Mouse (Mus musculus): ENCODE results near the gene Rdh1.
"Not testable (repeated sequence)": the region's sequence is repeated elsewhere in the genome, so short reads cannot be mapped to it uniquely, and the experiment has no call there.

Rdh1 gene

DNA sequence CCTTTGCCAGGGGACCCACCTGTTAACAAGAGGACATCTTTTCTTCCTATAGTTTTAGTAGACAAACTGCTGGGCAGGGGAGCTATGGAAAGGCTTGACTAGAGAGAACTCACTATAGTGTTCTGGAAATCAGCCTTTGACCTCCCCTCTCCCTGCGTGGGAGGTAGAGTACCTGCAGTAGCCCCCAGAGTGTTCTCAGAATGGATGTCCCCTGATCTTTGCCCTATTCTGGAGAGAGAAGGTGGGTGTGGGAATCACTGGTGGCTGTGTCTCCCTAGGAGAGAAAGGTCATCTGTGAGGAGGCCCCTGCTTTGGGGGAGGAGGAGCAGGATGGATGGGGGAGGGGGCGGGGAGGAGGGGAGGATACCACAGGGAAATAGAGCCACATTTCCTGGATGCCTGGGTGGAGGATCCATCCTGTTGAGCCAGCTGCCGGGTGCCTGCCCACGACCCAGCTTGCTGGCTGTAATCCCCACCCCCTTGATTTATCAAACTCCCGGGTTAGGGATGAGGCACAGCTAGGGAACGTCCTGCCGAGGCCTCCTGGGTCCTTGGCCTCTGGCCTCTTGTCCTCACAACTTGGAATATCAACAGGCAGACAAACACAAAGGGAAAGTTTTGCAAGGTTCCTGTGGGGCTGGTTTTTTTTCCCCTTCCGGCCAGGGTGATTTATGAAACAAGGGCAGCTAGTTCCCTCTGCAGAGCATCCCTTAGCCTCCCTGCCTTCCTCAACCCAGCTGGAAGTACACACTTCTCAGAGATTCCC lies 10.5 kb upstream of the Rdh1 start:
- no peak for DNase-seq (ENCODE audit: low spot score in 2 of 2)

DNA sequence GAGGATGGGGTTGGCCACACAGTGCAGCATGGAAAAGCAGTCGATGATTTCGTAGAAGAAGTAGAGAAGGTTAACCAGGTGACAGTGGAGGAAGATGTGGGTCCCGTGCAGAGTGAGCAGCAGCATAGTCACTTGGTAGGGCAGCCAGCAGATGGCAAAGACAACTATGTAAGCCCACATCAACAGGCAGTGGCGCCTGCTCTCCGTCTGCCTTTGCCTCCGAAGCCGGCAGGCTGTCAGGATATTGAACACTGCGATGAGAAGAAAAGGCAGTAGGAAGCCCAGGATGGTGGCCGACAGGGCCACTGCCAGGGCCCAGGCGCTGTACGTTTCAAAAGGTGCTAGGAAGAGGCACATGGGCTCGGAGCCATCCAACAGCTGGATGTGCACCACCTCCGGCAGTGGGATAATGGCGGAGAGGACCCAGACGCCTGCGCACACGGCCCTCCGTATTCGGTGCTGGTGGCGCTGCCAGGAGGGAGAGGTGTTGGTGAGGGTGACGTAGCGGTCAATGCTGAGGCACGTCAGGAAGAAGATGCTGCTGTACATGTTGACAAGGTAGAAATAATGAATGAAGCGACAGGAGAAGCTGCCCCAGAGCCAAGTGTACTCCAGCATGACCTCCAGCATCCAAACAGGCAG lies 9.3 kb upstream of the Rdh1 start:
- DNase-seq (ENCODE audit: low spot score in 2 of 2) = no peak

DNA sequence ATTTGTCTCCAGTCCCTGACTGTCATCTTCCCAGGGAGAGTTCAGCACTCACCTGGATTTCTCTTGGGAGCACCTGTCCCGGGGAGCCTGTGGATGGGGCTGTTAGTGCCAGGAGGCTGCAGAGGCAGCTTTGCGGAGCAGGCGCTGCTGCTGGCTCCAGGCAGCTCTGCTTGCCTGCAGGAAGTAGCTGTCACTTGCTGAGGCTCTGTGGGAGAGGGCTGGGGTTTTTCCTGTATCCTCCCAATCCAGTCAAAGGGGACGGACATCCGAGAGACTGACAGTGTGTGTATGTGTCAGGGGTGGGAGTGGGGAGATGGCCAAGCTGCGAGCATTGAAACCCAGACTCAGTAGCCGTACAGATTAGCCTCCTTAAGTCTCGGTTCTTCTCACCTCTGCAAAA lies 8.0 kb upstream of the Rdh1 start, which contains the start of gene Gpr182:
Gene Gpr182, minus strand, starts transcription at position 185 of the 400 bp plus-strand sequence.
- no peak for DNase-seq (ENCODE audit: low spot score in 2 of 2)

DNA sequence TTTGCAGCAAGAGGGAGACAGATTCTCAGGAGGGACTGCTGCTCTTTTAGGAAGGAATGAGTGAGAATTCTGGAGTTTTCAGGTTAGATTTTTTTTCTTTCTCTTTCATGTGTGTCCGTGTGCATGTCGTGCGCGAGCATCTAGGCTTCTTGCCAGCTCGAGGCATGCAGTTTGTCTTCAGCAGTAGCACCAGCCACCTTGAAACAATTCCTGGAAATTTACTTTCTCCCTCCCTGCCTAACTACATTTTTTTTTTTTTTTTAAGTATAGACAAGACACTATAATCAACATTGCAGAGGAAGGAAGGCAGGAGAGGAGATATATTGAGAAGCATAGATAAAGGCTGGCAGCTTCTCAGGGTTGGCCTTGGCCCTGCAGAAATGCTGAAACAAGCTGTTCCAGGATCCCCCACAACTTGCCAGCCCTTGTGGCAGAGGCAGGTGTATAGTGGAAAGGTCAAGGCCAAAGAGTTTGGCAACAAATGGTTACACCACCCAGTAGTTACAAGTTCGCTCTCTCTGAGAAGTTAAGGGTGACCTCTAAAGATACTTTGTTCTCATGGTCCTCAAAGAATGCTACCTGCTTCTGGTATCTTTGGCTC lies 4.9 kb upstream of the Rdh1 start:
- no peak for DNase-seq (ENCODE audit: low spot score in 2 of 2)

DNA sequence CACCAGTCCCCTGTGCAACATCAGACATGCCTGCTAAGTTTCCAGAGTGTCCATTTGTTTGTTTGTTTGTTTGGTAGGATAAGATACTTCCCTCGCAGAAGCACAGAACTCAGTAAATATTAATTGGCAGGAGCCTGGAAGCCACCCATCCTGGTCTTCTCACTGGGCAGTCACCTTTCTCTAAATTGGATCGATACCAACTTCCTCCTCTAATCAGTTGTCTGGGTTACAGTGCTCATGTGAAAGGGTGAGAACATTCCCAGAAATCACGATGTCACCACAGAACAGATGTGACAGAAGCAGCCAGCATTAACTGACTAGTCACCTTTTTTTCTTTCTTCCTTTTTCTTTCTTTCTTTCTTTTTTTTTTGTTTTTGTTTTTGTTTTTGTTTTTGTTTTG lies 4.3 kb upstream of the Rdh1 start:
- peak in 1 of 2 experiments; percentile 38 for DNase-seq (ENCODE audit: low spot score in 2 of 2)

DNA sequence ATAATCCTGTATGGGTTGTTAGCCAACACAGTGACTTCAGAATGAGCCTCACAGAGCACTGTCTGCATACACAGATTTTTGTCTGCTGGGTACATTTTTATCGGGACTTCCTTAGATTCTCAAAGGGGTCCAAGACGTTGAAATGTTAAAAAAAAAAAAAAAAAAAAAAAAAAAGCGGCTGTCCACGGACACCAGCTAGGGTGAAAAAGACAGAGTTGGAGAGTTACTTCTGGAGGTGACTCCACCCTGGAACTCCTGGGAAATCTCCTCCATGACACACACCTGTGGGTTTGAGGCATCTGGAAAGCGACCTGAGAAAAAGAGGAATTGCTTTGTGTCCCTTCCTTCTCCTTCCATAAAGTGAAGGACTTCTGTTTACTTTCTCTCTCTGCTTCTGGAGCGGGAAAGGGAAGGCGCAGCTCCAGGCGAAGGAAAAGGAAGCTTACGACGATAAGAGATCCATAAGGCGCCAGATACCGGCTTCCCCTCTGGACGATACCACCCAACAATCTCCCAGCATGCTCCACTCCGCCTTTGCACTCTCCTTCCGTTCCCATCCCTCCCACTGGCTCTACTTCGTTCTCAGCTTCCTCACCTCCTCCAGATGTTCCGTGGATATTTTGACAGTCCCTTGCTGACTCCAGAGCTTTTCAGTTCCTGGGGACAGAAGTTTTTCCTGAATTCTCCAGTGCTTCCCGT lies 3.6 kb upstream of the Rdh1 start:
- peak in 1 of 2 experiments; percentile 50 for DNase-seq (ENCODE audit: low spot score in 2 of 2)

DNA sequence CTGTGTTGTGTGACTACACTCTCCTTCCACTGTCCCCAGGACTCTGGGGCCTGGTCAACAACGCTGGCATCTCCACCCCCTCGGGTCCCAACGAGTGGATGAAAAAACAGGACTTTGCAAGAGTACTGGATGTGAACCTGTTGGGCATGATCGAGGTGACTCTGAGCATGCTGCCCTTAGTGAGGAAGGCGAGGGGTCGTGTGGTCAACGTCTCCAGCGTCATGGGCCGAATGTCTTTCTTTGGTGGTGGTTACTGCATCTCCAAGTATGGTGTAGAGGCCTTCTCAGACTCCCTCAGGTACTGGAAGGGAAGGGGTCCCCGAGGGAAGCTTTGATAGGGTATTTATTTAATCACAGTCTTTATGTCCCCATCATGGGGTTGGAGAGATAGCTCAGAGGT lies 3.4 kb downstream of the Rdh1 start:
- DNase-seq (ENCODE audit: low spot score in 2 of 2) = peak in 1 of 2 experiments; percentile 45

DNA sequence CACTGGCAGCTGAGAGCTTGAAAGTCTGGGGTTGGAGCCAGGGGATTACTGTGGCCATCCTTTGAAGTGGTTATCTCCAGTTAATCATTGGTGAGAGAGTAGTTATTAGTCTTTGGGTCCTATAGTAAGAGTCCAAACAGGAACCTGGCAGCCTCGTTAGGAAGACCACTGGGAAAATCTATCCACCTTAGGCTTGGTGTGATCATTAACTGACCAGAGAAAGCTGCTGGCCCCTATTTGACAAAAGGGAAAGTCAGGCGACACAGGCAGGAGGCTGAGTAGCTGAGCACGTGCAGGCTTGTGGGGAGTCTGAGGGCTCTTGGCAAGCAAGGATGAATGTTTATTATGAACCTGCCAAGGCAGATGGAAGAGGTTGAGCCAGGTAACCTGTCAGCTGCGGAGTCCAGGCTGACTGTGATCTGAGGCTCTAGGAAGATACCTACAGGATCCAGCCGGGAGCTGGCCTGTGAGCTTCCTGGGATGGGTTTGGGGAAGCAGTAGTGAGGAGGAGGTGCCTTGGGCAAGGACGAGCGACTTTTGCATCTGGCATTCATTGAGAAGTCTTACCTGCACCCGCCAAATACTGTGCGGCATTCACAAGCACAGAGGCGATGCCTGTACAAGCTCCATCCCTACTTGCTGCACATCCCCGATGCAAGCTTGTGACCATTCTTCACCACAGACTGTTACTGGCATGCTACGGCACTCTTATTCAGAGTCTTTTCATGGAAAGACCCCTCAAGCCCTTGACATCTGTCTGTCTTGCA lies 4.6 kb downstream of the Rdh1 start:
- peak in 1 of 2 experiments; percentile 47 for DNase-seq (ENCODE audit: low spot score in 2 of 2)

DNA sequence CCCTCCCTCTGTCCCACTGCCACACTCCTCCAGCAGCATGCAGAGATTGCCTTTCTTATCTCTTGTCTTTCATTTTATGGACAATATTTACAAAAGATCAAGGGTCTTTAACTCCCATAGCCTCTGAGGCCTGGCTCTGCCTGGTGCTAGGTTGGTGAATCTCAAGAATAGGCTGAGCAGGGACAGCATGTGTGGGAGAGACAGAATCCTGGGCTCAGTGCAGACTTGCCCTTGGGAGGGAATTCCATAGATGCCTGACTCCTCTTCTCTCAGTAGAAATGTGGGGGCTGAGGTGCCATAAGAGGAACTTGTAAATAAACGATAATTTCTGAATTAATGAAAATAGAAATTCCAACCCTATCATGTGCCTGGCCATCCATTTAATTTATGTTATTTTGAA lies 7.0 kb downstream of the Rdh1 start:
- DNase-seq (ENCODE audit: low spot score in 2 of 2) = peak in 1 of 2 experiments; percentile 25

DNA sequence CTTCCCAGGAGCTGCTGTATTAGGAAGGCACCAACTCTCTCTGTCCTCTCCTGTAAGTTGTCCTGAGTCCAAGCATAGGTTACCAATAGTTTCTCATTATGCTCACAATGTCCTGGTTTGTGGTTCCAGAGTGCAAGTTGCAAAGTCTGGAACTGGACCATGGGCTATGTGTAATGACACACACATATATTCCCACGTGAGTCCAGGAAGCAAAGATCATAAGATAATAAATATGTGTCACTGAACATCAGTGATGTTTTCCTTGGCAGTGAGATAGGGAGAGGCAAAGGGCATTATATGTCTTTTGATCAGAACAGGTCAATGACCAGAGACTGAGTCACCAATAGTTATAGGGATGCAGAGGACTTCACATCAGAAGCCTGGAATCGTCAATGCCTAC lies 16.5 kb downstream of the Rdh1 start, which contains the start of gene Rdh9:
Gene Rdh9, plus strand, starts transcription at position 376 of the 400 bp plus-strand sequence.
- DNase-seq (ENCODE audit: low spot score in 2 of 2) = no peak

DNA sequence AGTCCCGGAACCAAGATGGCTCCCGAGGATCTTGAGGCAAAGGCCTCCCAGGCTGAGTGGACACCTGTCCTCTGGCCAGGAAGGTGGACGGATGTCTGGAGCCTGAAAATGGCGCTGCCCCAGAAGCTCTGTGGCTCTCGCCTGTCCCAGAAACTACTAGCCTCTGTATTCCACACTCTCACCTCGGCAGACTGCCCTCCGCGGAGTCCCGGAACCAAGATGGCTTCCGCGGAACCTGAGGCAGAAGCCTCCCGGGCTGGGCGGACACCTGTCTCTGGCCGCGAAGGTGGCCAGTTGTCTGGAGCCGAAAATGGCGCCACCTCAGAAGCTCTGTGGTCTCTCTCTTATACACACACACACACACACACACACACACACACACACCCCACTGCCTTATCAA lies 22.8 kb downstream of the Rdh1 start:
- DNase-seq (ENCODE audit: low spot score in 2 of 2) = peak in 1 of 2 experiments; percentile 51

DNA sequence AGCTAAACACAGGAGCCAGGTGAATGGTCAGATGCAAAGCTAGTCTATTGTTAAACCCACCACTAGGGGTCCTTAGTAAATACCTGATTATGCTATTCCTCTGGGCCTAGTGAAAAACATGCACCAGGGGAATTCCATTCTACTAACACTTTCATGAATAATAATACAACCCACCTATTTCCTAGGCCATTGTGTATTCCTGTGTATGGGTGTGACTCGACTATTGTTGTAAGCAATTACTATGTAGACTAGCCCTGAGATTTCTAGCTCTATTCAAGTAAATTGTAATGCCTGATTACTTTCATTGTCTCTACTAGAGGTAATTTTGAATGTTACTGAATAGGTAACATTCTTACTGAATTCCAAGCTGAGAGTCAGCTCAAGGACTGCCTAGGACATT lies 25.9 kb downstream of the Rdh1 start:
- not testable (repeated sequence) for DNase-seq (ENCODE audit: low spot score in 2 of 2)

DNA sequence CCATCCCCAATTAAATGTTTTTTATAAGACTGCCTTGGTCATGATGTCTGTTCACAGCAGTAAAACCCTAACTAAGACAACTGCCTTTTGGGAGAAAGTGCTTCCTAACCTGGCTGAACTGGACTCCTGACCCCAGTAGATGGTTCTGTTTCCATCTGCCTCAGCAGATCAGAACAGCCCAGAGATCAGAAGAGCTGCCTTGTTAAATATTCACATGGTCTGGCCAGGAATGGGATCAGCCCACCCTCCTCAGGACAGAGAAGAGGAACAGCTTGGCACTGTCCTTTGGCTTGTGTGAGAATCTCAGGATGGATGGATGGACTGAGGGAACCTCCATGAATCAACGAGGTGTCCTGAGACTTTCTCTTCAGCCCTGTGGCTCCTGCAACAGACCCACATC lies 39.8 kb downstream of the Rdh1 start:
- DNase-seq (ENCODE audit: low spot score in 2 of 2) = no peak

DNA sequence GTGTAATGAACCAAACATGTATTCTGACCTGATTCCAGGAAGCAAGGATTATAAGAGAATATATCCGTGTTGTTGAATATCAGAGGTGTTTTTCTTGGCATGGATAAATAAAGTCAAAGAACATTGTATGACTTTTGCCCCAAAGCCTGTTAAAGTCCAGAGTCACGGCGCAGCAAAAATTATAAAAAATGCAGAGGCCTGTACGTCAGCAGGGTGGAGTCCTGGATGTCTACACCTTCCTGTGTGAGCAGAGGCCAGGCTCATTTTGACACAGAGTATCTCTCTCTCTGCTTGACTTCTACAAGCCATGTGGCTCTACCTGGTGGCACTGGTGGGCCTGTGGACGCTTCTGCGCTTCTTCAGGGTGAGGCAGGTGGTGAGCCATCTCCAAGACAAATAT lies 41.4 kb downstream of the Rdh1 start, which contains the start of gene Rdh16:
Gene Rdh16, plus strand, starts transcription at position 262 of the 400 bp plus-strand sequence.
- no peak for DNase-seq (ENCODE audit: low spot score in 2 of 2)

DNA sequence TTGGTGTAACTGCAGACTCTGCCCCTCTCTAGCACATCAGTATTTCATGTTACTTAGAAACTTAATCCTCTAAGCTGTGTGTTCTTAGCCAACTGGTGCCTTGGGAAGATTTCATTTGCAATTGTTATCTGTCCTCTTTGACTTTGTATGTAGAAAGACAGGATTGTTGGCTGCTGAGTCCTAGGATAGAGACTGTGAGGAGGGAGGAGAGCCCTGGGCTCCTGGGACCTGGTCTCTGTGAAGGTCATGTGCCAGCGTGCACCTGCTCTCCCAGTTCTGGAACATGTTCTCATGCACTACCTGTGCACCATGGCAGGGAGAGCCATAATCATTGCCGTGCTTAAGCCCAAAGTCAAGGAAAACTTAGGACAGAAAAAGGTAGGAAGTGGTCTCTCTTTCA lies 42.1 kb downstream of the Rdh1 start:
- no peak for DNase-seq (ENCODE audit: low spot score in 2 of 2)

DNA sequence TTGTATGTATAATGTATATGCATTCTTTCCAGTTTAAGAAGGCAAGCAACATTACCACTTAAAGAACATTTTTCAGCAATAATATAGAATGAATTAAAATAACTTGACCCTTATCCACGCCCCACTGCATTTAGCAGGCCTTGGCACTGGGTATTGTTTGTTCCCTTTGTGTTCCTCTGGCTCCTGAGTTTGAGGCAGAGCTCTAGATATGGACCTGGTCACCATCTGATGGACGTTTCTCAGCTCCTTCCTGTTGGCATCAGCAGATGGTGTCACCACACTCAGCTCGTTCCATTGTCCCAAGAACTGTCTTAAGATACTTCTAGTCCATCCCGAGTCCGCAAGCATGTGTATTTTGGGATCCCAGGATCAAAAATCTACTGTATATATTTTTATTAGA lies 42.7 kb downstream of the Rdh1 start:
- DNase-seq (ENCODE audit: low spot score in 2 of 2) = no peak

DNA sequence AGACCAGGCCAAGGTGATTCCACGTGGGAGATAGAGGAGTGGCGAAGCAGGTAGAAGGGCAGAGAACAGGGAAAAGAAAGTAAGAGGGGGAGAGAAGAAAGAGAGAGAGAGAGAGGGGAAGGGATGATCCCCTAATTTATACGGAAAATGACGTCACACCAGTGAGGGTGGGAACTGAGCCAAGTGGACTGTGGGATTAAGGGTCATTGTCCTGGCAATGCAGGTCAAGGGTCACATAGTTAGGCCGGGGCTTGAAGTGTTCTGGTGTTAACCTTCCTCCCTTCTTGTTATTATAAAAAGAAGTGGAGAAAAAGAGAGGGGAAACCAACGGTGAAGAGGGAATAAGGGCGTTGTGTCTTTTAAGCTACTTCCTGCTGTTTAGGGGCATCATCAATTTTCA lies 44.9 kb downstream of the Rdh1 start:
- DNase-seq (ENCODE audit: low spot score in 2 of 2) = peak in 1 of 2 experiments; percentile 18

DNA sequence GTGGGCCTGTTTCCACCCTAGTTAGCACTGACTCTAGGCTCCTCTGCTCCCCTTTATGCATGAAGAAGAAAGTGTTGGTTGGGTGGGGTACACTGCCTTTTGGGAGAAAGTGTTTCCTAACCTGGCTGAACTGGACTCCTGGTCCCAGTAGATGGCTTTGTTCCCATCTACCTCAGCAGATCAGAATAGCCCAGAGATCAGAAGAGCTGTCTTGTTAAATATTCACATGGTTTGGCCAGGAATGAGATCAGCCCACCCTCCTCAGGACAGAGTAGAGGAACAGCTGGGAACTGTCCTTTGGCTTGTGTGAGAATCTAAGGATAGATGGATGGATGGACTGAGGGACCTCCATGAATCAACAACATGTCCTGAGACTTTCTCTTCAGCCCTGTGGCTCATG lies 56.4 kb downstream of the Rdh1 start:
- DNase-seq (ENCODE audit: low spot score in 2 of 2) = no peak

DNA sequence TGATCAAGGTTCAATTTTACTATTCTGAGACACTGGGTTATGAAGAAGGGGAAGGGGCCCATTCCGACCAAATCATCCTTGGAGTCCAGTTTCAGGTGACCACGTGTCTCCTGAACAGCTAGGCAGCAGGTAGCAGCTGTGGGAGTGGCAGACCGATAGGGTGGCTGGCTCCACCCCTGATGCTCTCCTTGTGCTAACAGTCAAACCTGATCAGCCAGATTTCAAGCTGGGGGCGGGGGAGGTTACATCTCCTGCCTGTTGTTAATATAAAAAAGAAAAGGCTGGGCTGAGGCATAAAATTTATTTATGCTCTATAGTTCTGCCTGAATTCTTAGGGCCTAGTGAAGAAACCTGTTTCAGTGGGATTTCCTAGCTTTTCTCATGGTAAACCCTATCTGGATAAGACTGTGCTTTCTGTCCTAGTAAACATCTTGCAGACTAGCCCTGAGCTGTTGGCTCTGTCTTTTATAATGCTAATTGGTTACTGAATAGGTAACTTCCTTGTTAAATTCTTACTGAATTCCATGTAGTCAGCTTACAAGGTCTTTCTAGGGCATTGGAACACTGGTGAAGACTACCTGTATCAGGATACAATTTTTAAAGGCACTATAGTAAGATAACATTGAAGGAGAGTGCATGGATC lies 57.9 kb downstream of the Rdh1 start:
- DNase-seq (ENCODE audit: low spot score in 2 of 2) = not testable (repeated sequence)
